Mouse (Mus musculus) ES-CJ7 (cell line): ENCODE data around the gene Olfr228.
"Not testable (repeated sequence)": the region's sequence is repeated elsewhere in the genome, so short reads cannot be mapped to it uniquely, and the experiment has no call there.

ENCODE experiments used
- DNase-seq: peaks from one replicate; pipeline ENCODE4 v3.0.0; 2011; ENCODE audit warnings: low read depth, low spot score

Olfr228 gene

DNA sequence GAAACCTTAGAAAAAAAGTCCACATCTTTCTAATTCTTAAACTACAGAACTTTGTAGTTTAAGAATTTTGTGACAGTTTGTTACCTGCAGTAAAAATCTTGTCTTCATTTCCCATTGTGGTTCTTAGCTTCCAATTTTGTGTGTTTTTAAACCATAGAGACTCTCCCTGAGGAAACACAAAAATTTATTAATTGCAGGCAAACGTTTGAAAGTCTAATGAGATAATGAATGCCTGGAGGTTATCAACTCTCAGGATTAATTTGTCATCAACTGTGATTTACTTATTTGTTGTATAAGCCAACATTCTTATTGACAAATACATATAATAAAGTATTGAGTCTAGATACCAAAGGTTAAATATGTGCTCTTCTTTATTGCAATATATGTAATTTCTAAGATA lies at the start of gene Olfr228:
Olfr228 (minus strand) TSS at position 101 of the 400 bp plus-strand sequence.
- no peak for DNase-seq

DNA sequence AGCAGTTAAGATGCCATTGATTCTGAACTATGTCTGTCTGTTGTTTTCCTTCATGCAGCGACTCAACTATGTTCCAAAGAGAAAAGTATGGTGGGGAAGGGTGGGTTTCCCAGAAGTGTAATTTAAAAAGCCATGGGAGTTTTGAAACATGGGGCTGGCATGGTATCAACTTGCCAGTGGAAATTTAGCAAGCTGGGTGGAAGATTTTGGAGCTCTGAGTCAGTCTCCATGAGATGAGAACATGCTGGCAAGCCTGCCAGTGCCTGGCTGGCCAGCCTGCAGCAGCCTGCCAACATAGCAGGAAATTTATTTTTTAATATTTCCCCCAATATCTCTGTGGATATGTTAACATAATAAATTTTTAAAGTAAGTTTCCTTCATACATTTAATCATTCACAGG lies 43.8 kb upstream of the Olfr228 start:
- no peak for DNase-seq

DNA sequence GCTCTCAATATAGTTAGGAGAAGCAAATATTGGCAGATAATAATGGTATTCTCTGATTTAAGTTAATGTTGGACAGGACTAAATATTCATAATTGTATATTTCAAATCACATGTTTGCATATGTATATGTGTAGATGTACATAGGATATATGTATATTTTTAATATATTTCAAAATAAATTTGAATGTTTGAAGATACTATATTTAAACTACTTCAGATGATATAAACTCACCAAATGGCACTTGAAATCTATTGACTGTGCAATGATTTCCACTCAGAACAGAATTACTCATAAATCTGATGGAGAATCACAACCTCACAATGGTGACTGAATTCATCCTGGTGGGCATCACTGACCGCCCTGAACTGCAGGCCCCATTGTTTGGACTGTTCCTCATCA lies 21.0 kb upstream of the Olfr228 start, which contains the start of gene Olfr1076:
Olfr1076 (plus strand) TSS at position 301 of the 400 bp plus-strand sequence.
- no peak for DNase-seq

DNA sequence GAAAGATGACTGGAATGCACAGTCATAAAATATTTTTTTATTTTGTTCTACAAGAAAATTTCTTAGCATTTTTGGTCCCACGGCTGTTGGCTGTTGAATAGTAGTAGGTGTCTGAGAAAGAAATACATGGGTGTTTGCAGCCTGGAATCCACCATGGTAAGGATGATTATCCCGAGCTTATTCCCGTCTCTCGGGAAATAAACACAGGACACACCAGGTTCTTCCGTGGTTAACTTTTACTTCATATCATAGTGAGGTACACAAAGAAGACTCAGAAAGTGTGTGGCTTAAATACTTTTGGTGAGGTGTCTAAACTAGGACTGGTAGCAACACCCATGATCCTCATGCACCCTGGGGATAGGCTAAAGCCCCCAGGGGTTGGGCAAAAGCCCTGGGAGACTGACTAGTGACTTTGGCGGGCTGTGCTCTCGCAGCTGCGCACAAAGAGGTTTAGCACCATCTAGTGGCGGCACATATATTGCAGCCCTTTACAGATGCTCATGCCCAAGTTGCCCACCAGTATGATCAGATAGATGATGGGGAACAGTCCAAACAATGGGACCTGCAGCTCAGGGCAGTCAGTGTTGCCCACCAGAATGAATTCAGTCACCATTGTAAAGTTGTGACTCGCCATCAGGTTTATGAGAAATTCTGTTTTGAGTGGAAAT lies 22.6 kb downstream of the Olfr228 start:
- DNase-seq: peak; percentile 76

DNA sequence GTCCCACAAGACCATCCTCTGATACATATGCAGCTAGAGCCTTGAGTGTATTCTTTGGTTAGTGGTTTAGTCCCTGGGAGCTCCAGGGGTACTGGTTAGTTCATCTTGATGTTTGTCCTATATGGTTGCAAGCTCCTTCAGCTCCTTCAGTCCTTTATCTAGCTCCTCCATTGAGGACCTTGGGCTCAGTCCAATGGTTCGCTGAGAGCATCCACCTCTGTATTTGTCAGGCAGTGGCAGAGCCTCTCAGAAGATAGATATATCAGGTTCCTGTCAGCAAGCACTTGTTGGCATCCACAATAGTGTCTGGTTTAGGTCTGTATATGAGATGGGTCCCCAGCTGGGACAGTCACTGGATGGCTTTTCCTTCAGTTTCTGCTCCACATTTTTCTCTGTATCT lies 26.8 kb downstream of the Olfr228 start:
- no peak for DNase-seq

GRCm38 (mm10) chr2:86456169-86456568 lies 31.0 kb downstream of the Olfr228 start, which contains the start of gene Olfr1066:
Gene Olfr1066, minus strand, starts transcription at chr2:86456269.
- DNase-seq: no peak

DNA sequence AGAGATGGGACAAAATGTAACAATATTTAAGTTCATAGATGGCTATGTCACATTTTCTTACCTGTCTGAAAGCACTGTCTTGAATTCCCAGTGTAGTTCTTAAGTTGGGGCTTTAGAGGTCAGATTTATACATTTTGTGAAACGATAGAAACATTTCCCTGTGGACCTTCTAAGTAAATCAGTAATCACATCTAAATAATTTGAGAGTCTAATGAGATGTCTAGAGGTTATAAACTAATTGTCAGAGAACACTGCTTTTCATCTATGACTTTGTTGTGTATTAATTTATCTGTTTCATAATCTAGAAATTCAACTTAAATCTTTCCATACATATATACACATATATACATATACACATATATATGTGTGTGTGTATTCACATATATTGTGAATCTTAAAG lies 36.7 kb downstream of the Olfr228 start, which contains the start of gene Olfr1065:
Olfr1065 (minus strand) TSS at position 101 of the 400 bp plus-strand sequence.
- DNase-seq: not testable (repeated sequence)

DNA sequence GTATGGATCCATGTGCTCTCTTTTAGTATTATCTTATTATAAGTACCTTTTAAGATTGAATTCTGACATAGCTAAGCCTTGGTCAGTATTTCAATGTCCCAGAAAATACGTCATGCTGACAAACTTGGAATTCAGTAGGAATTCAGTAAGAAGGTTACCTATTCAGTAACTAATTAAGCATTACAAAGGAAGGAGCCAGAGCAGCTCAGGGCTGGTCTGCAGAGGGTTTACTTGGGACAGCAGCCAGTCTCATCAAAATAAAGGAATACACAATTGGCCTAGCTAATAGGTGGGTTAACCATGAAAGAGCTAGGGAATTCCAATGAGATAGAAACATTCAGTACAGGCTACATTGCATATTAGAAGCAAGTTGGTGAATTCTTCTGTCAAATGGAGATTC lies 45.1 kb downstream of the Olfr228 start:
- DNase-seq: peak; percentile 83
